Mouse (Mus musculus): ENCODE results near the gene Mcm5.
A peak's percentile ranks its signal among the peaks of the same experiment; 100 is the strongest.

Gene Mcm5

DNA sequence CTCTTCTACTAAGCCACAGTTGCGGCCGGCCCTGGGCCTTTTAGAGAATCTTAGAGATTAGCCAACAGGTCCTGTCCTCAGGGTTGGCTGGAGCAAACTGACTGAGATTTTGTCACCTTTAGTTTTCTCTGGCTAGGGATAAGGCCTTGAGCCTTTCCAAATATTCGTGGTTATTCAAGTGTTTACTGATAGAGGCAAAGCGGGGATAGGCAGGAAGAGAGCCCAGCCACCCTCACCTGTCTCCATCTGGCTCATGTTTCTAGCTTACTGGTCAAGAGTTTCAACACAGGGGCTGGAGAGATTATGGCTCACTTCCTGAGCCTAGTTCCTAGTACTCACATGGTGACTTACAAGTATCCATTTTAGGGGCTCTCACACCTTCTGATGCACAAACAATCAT lies 6.4 kb upstream of the Mcm5 start:
- DNase-seq: peak; percentile 64

DNA sequence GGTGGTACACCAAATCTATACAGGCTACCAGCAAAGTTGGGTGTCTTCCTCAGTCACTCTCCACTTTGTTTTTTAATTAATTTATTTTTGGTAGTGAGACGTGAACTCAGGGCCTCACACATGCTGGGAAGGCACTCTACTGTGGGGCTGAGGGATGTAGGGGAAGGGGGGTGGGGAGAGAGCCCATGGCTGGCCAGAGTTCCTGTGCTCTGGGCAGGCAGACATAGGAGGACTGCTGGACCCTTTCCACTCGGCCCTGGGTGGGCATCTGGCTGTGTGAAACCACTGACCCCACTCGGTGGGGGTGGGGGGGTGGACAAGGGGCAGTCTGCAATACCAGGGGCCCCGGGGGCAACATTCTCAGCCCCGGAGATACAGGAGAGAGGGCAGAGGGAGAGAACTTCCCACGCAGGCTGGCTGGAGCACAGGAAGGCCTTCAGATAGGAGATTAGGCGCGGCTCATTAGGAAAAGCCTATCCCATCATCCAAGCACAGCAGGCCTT lies 5.9 kb upstream of the Mcm5 start:
- no peak for DNase-seq

DNA sequence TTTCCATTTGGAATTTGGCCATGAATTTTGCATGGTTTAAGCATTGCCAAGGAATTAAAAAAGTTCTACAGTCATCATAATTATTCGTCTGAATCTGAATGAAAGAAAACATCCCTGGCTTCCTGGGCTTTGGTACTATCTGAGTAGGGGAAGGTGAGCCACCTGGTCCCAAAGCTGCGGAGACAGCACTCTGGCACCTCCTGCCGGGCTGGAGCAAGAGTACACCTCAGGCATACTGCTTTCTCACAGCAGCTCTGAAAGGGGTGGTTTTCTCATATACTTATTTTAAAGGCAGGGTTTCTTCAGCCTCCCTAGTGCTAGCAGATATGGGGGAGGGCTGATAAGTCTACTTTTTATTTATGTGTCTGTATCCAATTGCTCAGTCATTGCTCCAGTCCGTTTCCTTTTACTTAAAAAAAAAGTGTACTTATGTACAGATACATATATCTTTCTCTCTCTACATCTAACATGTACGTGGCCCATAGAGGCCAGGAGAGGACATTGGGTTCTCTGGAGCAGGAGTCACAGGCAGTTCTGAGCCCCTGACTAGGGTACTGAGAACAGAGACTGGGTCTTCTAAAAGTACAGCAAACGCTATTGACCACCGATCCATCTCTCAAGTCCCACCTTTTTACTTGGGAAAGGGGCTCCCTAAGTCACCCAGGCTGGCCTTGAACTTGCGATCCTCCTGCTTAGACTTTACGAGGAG lies 688 bp upstream of the Mcm5 start:
- peak; percentile 89 for DNase-seq

DNA sequence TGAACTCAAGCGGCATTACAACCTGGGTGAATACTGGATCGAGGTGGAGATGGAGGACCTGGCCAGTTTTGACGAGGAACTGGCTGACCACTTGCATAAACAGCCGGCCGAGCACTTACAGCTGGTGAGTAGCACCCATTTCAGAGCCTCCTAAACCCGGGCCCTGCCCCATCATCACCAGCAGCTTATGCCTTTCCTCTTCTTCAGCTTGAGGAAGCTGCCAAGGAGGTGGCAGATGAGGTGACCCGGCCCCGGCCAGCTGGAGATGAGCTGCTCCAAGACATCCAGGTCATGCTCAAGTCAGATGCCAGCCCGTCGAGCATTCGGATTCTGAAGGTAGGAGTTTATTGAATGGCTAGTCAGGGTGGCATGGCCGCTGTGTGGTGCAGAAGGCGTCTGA lies 724 bp downstream of the Mcm5 start:
- no peak for DNase-seq

DNA sequence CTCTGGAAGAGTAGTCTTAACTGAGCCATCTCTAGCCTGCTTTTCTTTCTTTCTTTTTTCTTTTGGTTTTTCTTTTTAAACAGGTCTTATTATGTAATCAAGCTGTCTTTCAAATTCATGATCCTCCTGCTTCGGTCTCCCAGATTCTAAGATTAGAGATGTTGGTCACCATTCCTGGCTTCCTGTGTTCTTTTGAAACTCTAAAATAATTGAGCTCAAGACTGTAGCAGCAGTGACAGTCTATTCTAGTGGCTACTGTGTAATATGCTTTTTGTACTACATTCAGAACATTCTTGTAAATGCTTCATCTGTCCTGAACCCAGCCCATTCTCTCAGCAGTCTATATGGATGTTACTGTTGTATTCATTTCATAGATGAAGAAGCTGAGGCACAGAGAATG lies 9.1 kb downstream of the Mcm5 start:
- DNase-seq: no peak

DNA sequence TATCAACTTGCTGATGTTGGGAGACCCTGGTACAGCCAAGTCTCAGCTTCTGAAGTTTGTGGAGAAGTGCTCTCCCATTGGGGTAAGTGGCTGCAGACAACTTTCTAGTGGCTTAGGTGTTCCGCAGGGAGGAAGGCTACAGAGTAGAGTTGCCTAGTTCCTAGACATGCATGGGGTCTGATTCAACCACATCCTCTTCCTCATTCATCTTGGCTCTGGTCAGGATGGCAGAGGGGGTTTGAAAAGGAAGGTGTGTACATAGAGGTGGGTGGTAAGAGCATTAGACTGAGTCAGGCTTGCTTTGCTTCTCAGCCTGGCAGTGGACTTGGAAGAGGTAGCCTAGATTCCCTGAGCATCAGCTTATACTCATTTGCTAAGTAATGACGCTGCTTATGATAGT lies 9.9 kb downstream of the Mcm5 start:
- DNase-seq: no peak

DNA sequence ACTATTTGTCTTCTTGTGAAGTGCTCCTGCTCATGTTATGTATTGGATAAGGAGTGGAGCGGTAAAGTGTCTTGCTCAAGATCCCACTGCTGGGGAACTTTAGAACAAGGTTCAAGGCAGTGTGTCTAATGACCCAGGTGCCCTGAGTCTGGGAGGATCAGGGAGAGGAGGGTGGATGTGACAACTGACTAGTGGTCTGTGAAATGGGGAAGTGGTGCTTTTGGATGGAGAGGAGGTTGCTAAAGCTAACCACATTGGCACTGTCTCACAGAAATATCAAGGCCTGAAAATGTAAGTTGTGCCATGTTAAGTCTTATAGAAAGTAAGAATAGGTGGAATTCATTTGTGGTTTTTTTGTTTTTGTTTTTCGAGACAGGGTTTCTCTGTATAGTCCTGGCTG lies 10.4 kb downstream of the Mcm5 start:
- peak; percentile 12 for DNase-seq

DNA sequence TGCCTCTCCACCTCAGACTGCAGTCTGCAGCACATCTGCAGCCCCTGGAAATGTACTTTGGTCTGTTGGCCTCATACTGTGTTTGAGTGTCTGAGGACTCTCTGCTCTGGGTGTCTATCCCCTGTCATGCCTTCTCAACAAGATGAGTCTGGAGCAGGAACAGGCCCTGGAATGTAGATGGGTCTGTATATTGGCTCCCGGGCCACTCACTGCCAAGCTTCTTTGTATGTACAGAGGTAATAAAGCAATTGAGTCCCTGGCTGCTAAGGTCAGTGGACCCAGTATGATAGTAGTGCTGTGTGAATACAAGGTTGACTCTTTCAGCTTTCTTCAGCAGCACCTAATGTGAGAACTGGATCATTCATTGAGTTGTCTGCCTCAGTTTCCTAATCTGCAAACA lies 18.0 kb downstream of the Mcm5 start:
- DNase-seq: no peak

DNA sequence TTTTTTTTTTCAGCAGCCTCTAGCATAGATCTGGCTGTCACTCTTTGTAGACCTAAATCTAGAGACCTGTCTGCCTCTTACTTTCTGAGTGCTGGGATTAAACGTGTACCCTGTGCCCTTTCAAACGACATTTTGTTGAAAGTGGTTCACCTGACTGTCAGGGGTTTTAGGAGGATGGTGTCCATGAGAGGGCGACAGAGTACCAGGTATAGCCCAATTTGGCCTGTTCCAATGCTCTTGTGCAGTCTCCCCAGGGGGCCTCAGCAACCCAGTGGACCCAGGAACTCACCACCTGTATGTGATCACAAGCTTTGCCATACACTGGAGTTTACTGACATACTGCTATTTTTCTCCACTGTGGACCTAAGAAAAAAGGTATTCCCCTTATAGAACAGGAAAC lies 23.1 kb downstream of the Mcm5 start:
- peak; percentile 71 for DNase-seq

DNA sequence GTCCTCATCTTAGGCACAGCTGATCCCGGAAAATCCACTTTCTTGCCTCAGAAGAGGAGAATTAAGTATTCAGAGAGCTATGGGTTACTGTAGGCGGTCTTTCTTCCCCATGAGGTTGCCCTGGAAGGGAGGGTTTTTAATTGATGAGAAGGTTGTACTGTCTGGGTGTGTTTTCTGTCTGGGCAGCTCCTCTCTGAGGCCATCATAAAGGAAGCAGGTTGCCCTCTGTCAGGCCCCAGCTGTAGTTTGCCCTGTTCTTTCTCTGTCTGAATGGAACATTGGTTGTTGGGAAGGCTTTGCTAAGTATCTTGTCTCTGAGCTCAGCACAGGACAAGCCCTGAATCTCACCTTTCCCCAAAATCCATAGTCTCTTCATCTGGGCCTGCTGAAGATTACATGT lies 24.0 kb downstream of the Mcm5 start:
- DNase-seq: no peak

DNA sequence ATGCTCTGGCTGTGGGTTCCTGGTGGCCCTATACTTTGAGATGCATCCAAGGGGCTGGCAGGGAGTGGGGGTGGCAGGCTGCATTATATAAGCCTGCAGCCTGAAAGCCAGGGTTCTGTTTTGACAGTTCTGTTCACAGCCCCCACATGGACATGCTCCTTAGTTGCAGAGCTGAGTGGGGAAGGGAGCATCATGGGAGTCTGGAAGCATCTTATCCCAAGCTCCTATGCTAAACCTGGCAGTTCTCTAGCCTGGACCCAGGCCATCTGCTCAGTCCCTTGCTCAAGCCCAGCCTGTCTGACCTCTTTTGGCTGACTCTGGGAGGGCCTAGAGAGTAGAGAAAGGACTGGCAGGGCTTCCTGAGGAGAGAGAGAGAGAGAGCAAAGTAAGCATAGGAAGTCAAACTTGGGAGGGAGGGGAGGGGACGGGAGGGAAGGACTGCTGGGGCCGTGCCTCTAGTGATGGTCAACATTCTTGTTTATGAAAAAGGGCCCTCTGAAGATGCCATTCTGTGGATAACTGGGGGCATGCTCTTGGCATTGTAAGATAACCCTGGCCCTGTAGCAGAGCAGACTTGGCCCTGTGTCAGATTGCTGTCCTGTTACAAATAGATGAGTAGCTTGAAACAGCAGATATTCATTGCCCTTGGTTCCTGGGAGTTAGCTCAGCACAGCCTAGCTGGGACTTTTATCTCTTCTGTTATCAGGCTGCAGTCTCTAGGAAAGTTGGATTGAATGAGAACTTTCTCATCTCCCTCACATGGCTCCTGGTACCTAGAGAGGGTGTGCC lies 25.4 kb downstream of the Mcm5 start:
- DNase-seq: peak; percentile 34

DNA sequence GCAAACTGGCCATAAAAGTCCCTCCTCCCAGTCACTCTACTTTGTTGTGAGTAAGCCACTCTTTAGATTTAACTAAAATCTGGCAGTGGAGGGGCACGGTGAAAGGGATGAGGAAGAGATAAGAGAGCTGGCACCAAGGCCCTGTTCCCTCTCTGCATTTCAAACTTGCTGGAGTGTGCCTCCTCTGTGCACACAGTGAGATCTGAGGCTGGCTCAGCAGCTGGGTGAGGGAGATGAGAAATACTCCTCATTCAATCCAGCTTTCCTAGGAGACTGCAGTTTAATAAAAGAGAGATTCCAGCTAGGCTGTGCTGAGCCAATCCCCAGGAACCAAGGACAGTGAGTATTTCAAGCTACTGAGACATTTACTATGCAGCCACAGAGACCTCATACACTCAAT lies 26.4 kb downstream of the Mcm5 start:
- DNase-seq: no peak

DNA sequence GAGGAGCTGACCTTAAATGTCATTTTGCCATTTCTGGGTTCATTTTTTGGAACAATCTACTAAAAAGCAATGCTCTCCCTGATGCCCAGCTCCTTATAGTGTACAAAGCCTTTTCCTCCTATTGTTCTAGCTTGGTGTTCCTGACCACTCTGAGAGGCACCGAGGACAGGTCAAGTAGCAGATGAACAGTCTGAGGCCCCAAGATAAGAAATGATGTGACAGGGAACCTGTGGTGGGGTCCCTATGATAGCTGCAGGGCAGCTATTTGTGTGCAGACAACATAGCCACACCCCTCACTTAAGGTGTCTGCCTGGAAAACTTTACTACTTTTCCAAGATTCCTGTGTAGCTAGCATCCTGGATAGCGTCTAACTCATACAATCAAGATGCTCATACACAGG lies 26.9 kb downstream of the Mcm5 start:
- no peak for DNase-seq

DNA sequence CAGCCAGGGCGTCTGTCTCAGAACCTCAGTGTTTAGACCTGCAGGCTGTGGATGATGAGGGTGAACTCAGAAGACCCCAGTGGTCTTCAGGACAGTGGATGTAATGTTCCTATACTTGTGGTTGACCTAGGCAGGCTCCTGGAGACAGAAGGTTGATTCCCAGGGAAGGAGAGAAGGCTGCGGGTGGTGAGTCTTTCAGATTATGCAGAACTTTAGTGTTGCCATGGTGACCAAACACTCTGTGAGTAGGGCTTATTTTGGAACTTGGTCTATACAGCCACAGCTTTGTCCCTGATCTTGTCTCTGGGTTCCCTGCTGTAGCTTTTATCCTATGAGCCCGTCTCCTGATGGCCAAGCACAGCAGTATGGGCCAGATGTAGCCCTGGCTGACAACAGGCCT lies 28.2 kb downstream of the Mcm5 start:
- no peak for DNase-seq

DNA sequence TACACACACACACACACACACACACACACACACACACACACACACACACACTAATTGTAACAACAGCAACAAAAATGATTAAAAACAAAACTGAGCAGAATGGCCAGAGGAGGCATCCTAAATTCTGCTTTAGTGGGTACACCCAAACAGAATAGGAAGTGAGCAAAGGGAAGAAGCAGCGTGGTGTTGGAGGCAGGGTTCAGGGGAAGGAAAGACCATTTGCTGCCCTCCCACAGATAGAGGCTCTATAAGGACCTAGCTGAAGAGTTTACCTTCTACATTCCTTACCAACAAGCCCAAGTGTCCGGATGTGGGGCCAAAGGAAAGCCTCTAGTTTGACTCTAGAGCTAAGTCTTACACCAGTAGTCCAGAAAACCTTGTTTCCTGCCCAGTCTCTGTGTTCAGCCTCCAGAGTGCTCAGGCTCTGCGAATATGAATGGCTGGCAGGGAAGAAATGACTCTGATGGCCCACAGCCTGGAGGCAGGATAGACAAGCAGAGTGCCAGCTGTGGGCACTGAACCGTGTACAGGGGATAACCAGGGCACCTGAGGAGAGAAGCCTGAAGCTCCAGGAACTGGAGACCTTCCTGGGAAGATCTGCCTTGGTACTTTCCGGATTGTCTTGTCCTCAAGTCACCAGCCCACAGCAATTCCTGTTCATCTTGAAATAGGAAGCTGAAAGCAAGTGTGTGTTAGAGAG lies 41.7 kb downstream of the Mcm5 start:
- DNase-seq: no peak

DNA sequence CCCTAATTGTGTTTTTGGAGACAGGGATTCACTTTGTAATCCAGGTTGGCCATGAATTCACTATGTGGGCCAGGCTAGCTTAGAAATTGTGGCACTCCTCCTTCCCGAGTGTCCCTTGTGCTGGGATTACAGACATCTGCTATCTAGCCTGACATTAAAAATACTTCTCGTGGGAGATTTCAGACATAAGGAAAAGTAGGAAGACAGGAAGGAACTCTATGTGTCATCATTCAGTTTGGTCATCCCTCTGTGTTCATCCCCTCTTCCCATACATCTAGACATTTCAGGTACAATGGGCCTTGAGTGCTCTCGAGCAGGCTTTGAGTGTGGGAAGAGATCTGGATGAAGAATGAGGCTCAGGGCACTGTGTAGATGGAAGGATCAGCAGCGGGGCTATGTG lies 42.4 kb downstream of the Mcm5 start:
- DNase-seq: no peak

DNA sequence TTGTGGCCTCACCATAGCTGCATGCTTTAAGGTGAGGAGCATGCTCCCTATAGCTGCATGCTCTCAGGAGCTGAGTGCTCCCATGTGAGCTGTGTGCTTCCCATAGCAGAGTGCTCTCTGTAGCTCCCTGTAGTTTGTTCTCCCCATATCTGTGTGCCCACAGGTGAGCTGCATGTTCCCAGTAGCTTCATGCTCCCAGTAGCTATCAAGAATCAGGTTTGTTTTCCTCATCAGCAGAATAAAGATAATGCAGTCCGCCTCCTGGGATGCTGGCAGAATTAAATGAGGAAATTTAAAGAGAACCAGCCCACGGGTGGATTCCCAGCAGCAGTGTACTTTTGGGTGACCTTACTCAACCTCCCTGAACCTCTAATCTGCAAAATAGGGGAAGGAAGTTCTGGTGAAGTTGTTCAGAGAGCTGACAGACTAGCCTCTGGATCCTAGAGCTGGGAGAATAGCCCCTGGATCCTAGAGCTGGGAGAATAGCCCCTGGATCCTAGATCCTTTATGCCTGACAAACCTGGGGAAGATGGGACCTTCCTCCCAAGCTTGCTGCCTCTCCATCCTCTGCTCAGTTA lies 43.2 kb downstream of the Mcm5 start:
- DNase-seq: no peak

DNA sequence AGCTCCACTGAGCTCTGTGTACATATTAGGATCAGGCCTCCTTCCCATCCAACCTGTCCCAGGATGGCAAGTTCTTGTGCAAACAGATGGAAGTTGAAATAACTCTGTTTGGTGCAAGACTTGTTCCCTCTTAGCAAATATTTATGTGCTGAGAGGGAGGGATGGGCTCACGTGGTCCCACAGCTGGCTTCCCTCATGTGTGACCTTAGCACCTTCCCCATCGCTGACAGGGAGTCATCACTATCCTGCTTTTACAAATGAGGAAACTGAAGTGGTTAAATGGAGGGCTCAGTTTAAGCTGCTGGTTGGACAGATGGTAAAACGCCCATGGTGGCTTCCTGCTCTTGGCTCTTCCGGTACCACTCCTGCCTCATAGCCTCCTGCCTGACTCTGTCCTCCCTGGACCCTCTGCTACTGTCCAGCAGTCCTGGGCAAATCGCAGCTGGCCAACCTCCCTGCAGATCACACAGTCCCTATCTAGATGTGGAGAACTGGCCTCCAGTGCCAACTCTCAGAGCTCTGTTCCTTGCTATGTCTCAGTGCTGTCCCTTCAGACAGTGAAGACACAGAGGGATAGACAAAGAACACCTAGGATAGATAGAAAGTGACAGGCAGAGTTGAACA lies 45.6 kb downstream of the Mcm5 start:
- peak; percentile 11 for DNase-seq

DNA sequence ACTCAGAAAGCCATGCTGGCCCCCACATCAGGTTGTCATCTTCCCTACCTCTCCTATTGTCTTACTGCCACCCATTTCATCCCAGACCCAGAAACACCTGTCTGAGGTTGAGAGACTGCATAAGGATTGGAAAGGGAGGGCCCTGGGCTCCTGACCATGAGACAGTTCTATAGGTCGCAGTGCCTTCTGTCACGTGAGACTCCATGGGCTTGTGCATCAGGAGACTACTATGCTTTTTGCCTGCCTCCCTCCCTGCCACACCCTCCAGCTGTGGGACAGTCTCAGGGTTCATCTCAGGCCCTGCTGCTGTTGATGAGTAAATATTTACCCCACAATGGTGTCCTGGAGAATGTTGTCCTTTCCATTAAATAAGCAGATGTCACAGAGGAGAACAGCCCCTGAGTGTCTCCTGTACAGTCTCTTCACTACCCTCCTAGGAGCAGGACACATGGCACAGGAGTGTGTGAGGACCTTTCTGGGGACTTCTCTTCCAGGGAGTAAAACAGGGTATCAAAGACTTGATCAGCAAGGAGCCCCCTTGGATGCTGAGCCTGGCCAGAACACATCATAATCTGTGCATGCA lies 46.5 kb downstream of the Mcm5 start:
- DNase-seq: no peak

DNA sequence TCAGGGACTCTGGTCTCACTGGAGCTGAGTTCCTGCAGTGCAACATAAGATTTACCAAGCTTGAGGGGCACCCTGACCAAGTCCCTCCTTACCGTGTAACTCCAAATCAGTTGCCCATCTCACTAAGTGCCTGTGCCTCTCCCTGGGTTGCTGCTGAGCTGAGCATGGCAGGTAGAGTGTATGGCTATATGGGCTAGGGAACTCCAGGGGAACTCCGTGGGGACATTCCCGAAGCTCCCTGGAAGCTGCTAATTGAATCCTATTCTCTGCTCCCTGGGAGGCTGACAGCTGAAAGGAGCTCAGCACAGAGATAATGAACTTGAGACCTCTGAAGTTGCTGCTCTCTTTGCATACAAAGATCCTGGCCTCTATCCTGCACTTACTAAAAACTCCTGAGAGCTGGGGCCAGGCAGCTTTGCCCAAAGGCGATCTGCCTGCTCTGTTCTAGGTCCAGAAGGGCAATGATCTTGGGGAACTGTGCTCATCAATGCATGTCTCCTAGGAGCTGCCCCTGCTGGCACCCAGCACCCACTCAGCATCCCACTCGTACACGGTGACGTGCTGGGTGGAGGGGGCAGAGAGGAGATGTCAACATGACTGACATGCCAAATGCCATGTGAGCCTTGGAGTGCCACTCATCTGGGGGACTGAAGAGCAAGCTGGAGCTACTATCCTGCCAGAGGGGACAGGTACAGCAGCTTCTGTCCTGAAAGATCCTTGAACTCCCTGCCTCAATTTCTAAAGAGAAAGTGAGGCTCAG lies 48.3 kb downstream of the Mcm5 start:
- DNase-seq: no peak

DNA sequence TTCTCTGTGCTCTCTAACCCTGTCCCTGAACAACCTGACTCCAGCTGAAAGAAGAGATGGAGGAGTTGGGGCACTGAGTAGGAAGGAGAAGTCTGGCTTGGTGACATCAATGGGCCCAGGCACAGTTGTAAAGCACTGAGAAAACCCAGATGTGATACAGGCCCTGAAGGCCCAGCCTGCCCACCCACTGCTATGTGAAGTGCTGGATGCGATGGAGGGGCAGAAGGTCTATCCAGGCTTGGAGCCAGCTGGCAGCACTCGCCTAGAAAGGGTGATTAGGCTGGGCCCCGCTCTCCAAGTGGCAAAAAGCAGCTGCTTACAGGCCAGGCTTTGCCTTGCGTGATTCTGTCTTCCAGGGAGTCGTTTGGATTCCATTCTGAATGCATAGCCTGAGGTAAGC lies 60.0 kb downstream of the Mcm5 start:
- DNase-seq: no peak
